Mouse (Mus musculus) small intestine, adult 10 weeks (tissue): Measurements from ENCODE around the gene Ppp6r3. TPM values are rescaled to one million over a fixed set of nuclear protein-coding genes. Genes with fewer than 3 reads are reported as not detected.

Experiments
- polyA plus RNA-seq: library from polyadenylated mRNA; stranded (reverse); fragments of 350-450 nt; fragmentation: Illumina TruSeq; extraction: RNeasy Lipid Tissue Mini Kit (QIAGEN cat#74804); gene quantifications from one replicate; pipeline ENCODE4 v1.2.3, GENCODE M21; 2014; ENCODE audit warnings: low replicate concordance

The Ppp6r3 gene
- 172 TPM for polyA plus RNA-seq

GRCm38 (mm10) chr19:3575632-3576384, at the start of gene Ppp6r3:
Gene Ppp6r3 (minus strand): TSS chr19:3575749.

DNA sequence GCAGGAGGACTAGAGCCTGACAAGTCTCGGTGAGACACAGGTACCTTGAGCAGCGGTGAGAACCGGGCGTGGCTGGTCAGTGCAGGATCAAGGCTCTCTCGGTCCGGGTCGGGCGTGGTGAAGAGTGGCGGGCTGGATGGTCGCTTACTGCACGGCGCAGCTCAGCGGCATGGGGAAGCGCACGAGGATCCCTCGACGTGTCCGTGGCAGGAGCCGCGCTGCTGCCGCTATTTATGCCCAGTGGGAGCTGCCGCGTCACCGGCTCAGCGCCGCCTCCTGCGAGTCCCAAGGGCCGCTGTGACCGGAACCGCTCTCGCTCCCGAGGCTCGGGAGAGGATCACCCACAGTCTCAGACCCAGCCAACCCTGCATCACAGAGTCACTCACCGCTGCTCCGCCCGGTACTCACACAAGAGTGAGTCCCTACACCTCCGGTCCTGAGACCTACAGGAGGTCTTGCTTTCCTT, 161.2 kb downstream of the Ppp6r3 start, which contains the start of gene Gal:
Gene Gal (minus strand): TSS at position 277 of the 466 bp plus-strand sequence.

Other genes with a start within 250 kb of the Ppp6r3 start
- gene Tesmin, start 186.9 kb downstream of the Ppp6r3 start, polyA plus RNA-seq = not detected
- 3.3 TPM for gene Gal, start 161.2 kb downstream of the Ppp6r3 start, polyA plus RNA-seq
- 0.45 TPM for gene Lrp5, start 110.8 kb upstream of the Ppp6r3 start, polyA plus RNA-seq
- 37.2 TPM for gene 1810055G02Rik, start 132.5 kb upstream of the Ppp6r3 start, polyA plus RNA-seq
- gene Kmt5b, start 191.7 kb upstream of the Ppp6r3 start, polyA plus RNA-seq = 149 TPM